In the genomic region with DNA sequence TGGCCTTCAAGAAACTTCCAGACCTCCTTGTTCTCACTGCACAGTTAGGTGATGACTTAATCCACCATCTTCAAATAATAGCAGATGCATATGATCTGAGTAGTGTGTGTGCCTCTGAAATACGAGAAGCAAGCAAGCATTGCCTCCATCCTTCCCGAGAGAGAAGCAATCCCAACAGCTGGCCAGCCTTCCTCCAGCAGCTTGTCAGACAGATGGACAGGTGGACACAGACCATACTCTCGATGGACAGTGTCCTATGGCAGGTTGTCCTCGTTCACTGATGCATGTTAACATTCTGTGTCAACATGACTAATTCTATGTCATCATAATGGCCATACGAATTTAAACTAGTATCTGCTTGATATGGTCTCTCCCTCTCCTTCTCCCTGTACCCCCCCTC, we compare ENCODE assay signal across 19 mouse cellular contexts. TPM values are rescaled to one million over a fixed set of nuclear protein-coding genes. Genes with fewer than 3 reads are reported as not detected.
"Had no signal": no experiment of that assay in that cellular context is flagged by ENCODE, and none has a peak within 500 bp of the region (broad histone marks: within the 10 kb centered on the region; RNA-seq: fewer than 3 reads in every experiment).

No protein-coding gene starts in this region.

- H3K36me3 ChIP-seq: liver, embryonic 13.5 days; liver, embryonic 15.5 days; lung, embryonic 15.5 days; midbrain, embryonic 10.5 days; neural tube, embryonic 12.5 days had no signal

- H3K4me2 ChIP-seq: liver, embryonic 11.5 days; liver, embryonic 13.5 days; liver, embryonic 15.5 days; lung, embryonic 15.5 days had no signal

- DNase-seq: liver, embryonic 13.5 days; liver, postnatal 0 days; lung, adult 2 months; lung, postnatal 14 days; lung, postnatal 36 days; right cerebral cortex, postnatal 14 days; right cerebral cortex, postnatal 4 days; spleen, adult 18-20 months; thymus, adult 18-20 months; thymus, postnatal 14 days; thymus, postnatal 36 days had no signal

- ATAC-seq: liver, postnatal 0 days; lung, postnatal 0 days had no signal

- H3K27me3 ChIP-seq: liver, embryonic 13.5 days; liver, embryonic 15.5 days; lung, embryonic 15.5 days; neural tube, embryonic 12.5 days had no signal

- H3K4me1 ChIP-seq: liver, embryonic 13.5 days; liver, embryonic 15.5 days had no signal

- H3K9me3 ChIP-seq: liver, embryonic 13.5 days; liver, embryonic 15.5 days; lung, embryonic 15.5 days; midbrain, embryonic 10.5 days; neural tube, embryonic 12.5 days had no signal

- H3K4me3 ChIP-seq: liver, embryonic 13.5 days; liver, embryonic 15.5 days; lung, embryonic 15.5 days; midbrain, embryonic 10.5 days; neural tube, embryonic 12.5 days had no signal

- H3K27ac ChIP-seq: liver, embryonic 13.5 days; liver, embryonic 15.5 days; lung, embryonic 15.5 days; macrophage; neural tube, embryonic 12.5 days had no signal

- H3K9ac ChIP-seq: liver, embryonic 13.5 days; liver, embryonic 15.5 days; liver, postnatal 0 days; neural tube, embryonic 12.5 days had no signal

RNA-seq across cellular contexts. Expression of gene Irf4, which starts 25.8 kb away (rescaled TPM):
- polyA plus RNA-seq: midbrain, embryonic 10.5 days; neural tube, embryonic 14.5 days had no signal
